Mouse (Mus musculus) liver, postnatal 0 days (tissue): ENCODE measurements around the gene Mef2d.

Experiments
- CTCF ChIP-seq: sonication (generic); IDR thresholded peaks from 2 replicates; pipeline ENCODE4 v1.5.1; 2016; ENCODE audit warnings: antibody characterized with exemption, low read depth
- EP300 ChIP-seq: IDR thresholded peaks from 2 replicates; pipeline ENCODE4 v1.6.1; 2016; ENCODE audit warnings: antibody characterized with exemption, low read depth, mild to moderate bottlenecking

DNA sequence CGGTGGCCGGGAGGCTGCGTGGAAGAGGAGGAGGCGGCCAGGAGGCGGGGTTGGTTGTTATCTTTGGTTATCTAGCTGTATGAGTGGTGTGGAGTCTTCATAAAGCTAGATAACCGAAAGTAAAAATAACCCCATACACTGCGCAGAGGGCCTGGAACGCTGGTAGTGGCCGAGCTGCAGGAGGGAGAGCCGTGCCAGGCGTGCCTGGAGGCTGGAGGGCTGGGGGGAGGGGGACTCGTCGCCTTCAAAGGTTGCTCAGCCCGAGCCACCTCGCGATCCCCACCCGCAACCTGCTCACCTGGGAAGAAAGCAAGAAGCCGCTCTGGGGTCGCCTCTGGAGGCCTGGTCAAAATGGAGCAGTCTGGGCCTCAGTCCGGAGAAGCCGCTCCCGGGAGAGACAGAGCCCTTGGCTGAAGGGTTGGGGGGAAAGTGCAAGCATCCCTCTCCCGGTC is 73.4 kb downstream of the Mef2d start:
- TF ChIP-seq EP300: no peak
- TF ChIP-seq CTCF: no peak
